Mouse (Mus musculus) CH12F3 (cell line): Measurements from ENCODE around the gene Ints1.

Source experiments
- in situ Hi-C: fragments of 300-500 bp; cut with MboI; formaldehyde crosslinking; loops from 2 replicates; pipeline ENCODE4 v1.14.3; 2020; ENCODE audit warnings: low sequenced_read_pairs

Gene Ints1

GRCm38 (mm10) chr5:139722709-139723108 is 52.8 kb downstream of the Ints1 start:
- in situ Hi-C loops = no loop called here

GRCm38 (mm10) chr5:139718949-139719348 is 56.5 kb downstream of the Ints1 start:
- in situ Hi-C loops = no loop called here

GRCm38 (mm10) chr5:139718540-139718939 is 56.9 kb downstream of the Ints1 start:
- in situ Hi-C loops = no loop called here

GRCm38 (mm10) chr5:139717723-139718122 is 57.8 kb downstream of the Ints1 start:
- in situ Hi-C loops = no loop called here

- in situ Hi-C loops = no loop called here
Measured at GRCm38 (mm10) chr5:139706496-139706895, 69.0 kb downstream of the Ints1 start.

GRCm38 (mm10) chr5:139702905-139703304 is 72.6 kb downstream of the Ints1 start:
- in situ Hi-C loops = no loop called here

GRCm38 (mm10) chr5:139702236-139702635 is 73.2 kb downstream of the Ints1 start:
- in situ Hi-C loops = no loop called here
